Mouse (Mus musculus) embryonic facial prominence, embryonic 11.5 days (tissue): ENCODE data around the gene Nudt9. TPM values are rescaled to one million over a fixed set of nuclear protein-coding genes. Genes with fewer than 3 reads are reported as not detected.

Experiments
- ATAC-seq: fragments of 200-750 bp; cut with Nextera tagmentation; replicated peaks from 2 replicates; pipeline ENCODE4 v1.8.0; 2017; ENCODE audit warnings: low read depth; ENCODE audit not compliant: insufficient number of reproducible peaks, low FRiP score, low TSS enrichment
- DNase-seq: peaks from one replicate; pipeline ENCODE4 v3.0.0-alpha.2; 2015; ENCODE audit warnings: low spot score
- H3K27ac ChIP-seq: fragments of 300-500 bp; sonication (generic); replicated peaks from 2 replicates; pipeline ENCODE4 v1.5.1; 2014; ENCODE audit warnings: mild to moderate bottlenecking, low read depth, low read length, control low read depth
- H3K27me3 ChIP-seq: fragments of 300-500 bp; sonication (generic); 2 replicates; pipeline ENCODE4 v1.6.1; 2014; ENCODE audit warnings: mild to moderate bottlenecking, low read length, moderate library complexity, mixed read lengths; ENCODE audit not compliant: control insufficient read depth, insufficient read depth
- H3K36me3 ChIP-seq: fragments of 300-500 bp; sonication (generic); replicated peaks from 2 replicates; pipeline ENCODE4 v1.6.1; 2014; ENCODE audit warnings: low read depth, mild to moderate bottlenecking, low read length, moderate library complexity, mixed read lengths; ENCODE audit not compliant: control insufficient read depth, insufficient read depth
- H3K4me1 ChIP-seq: fragments of 300-500 bp; sonication (generic); 2 replicates; pipeline ENCODE4 v1.6.1; 2014; ENCODE audit warnings: low read length, mixed read lengths; ENCODE audit not compliant: control insufficient read depth, insufficient read depth
- H3K4me2 ChIP-seq: fragments of 300-500 bp; sonication (generic); 2 replicates; pipeline ENCODE4 v1.6.1; 2014; ENCODE audit warnings: low read depth, mild to moderate bottlenecking, control low read depth, low read length, moderate library complexity
- H3K4me3 ChIP-seq: fragments of 300-500 bp; sonication (generic); 2 replicates; pipeline ENCODE4 v1.5.1; 2014; ENCODE audit warnings: low read depth, low read length, control low read depth
- H3K9ac ChIP-seq: fragments of 300-500 bp; sonication (generic); replicated peaks from 2 replicates; pipeline ENCODE4 v1.6.1; 2014; ENCODE audit warnings: mild to moderate bottlenecking, control low read depth, low read length
- H3K9me3 ChIP-seq: fragments of 300-500 bp; sonication (generic); replicated peaks from 2 replicates; pipeline ENCODE4 v1.6.1; 2016; ENCODE audit warnings: mild to moderate bottlenecking, low read length, inconsistent platforms, mixed read lengths; ENCODE audit not compliant: control insufficient read depth
- WGBS: fragments of 180-500 bp; shearing (Covaris S2); extraction: QIAGEN DNeasy Blood & Tissue Kit; methylation state at CpG from one replicate; pipeline ENCODE4 v1.1.7; 2014; 5-methylcytosine and 5-hydroxymethylcytosine counted together
- polyA plus RNA-seq: library from polyadenylated mRNA; unstranded; fragments of >200 nt; fragmentation: Nextera tagmentation; extraction: Ambion mirVana; gene quantifications from 2 replicates; pipeline ENCODE4 v1.2.1, GENCODE M21; 2014

Nudt9 gene
- polyA plus RNA-seq, 1 experiment from 2014 or later, result 66.9 TPM

DNA sequence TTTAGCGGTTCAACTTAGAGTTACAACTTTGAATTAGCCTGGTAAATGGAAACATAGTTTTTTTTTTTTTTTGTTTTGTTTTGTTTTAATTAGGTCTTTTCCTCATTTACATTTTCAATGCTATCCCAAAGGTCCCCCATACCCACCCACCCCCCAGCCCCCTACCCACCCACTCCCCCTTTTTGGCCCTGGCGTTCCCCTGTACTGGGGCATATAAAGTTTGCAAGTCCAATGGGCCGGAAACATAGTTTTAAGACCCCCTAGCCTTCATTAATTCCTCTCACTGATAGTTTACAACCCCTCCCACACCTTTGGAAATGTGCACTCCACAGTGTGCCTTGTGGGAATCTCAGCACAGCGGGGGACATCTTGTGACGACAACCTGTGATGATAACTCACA lies 27.5 kb downstream of the Nudt9 start:
- Histone ChIP-seq H3K27me3 (no peaks in the 10 kb centered on the region), H3K36me3 (no peaks in the 10 kb centered on the region), H3K4me1 (no peaks in the 10 kb centered on the region), H3K27ac (no peak overlapping the region), H3K9me3 (no peaks in the 10 kb centered on the region), H3K4me2 (no peak overlapping the region), H3K9ac (no peak overlapping the region), H3K4me3 (no peak overlapping the region)
- peak; percentile 91 for ATAC-seq
- DNase-seq, result no peak
- 78% methylated on average over 5 of the region's 5 CpGs for WGBS

DNA sequence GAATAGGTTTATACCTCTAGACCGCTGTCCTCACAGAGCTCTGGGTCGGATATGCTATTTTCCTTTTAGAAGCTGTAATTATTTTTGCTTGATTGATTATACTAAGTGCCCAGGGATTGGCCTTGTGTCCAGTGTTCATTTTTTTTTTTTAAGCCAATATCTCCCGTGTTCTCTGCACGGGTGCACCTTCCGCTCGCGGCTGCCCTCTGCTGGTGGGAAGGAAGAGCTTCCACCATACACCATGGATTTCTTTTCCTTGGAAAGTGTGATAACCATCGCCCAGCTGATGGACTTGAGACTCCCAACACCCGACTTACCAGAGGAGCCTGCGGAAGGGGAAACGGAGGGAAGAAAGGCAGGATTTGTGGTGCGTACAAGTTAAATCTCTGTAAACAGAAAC lies 28.3 kb downstream of the Nudt9 start:
- no peak for ATAC-seq
- WGBS, result 29% methylated on average over 12 of the region's 12 CpGs
- H3K4me3 ChIP-seq, result no peak overlapping the region

DNA sequence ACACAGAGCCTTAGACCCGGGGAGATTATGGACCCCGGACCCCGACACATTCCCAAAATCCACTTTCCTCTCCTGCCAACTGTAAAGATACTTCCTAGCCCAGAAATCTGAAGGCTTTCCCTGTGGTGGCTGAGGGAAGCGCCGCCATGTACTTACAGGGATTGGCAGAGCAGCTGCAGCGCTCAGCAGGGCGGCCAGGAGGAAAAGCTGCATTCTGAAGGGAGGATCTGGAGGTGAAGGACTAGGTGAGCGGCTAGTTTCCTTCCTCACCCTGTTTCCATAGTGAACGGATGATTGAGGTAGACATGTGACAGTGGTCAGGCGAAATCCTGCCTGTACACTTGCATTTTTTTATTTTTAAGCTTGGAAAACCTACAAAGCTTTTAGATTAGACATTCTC lies 30.3 kb downstream of the Nudt9 start:
- Histone ChIP-seq H3K9ac (no peak overlapping the region), H3K27ac (no peak overlapping the region), H3K27me3 (no peaks in the 10 kb centered on the region), H3K36me3 (no peaks in the 10 kb centered on the region), H3K4me2 (no peak overlapping the region), H3K4me1 (no peaks in the 10 kb centered on the region), H3K4me3 (no peak overlapping the region), H3K9me3 (no peaks in the 10 kb centered on the region)
- DNase-seq (no peak), ATAC-seq (no peak)
- 33% methylated on average over 10 of the region's 10 CpGs for WGBS

More for the DNA sequence above, 28.3 kb downstream of the Nudt9 start:
- Histone ChIP-seq H3K9me3 (no peaks in the 10 kb centered on the region), H3K27ac (no peak overlapping the region), H3K27me3 (no peaks in the 10 kb centered on the region), H3K36me3 (no peaks in the 10 kb centered on the region), H3K4me2 (no peak overlapping the region), H3K9ac (no peak overlapping the region), H3K4me1 (no peaks in the 10 kb centered on the region)
- DNase-seq, result peak; percentile 63

DNA sequence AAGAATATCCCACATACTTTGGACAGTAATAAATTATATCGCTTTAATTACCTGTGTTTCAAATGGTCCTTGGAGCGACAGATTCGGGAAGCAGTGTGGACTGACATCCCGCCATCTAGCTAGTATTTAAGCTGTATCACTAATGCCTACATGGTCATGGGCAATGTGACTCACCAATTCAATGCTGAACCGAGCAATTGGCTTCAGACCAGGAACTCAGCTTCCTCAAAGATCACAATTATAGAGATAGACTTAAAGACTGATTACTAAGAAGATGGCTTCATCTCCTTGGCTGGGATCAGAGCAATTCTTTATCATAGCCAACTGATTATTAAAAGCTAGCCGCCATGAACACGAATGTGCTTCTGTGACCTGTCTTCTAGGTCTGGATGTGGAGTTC lies 31.4 kb downstream of the Nudt9 start, which contains the start of gene Gm17660:
Gene Gm17660, minus strand, starts transcription at position 101 of the 400 bp plus-strand sequence.
- H3K4me1 ChIP-seq, result no peaks in the 10 kb centered on the region
- no peaks in the 10 kb centered on the region for H3K36me3 ChIP-seq
- H3K27ac ChIP-seq, result no peak within 1 kb of the TSS
- no peaks in the 10 kb centered on the region for H3K27me3 ChIP-seq
- no peak within 1 kb of the TSS for H3K9ac ChIP-seq
- H3K9me3 ChIP-seq, result no peaks in the 10 kb centered on the region
- WGBS, result 92% methylated on average over 7 of the region's 7 CpGs
- no peak within 1 kb of the TSS for H3K4me2 ChIP-seq
- ATAC-seq, result no peak
- no peak for DNase-seq
- no peak within 1 kb of the TSS for H3K4me3 ChIP-seq

- Histone ChIP-seq H3K4me2 (no peak overlapping the region), H3K4me3 (no peak overlapping the region), H3K36me3 (no peaks in the 10 kb centered on the region), H3K4me1 (no peaks in the 10 kb centered on the region), H3K9me3 (no peaks in the 10 kb centered on the region), H3K27ac (no peak overlapping the region), H3K9ac (no peak overlapping the region), H3K27me3 (no peaks in the 10 kb centered on the region)
- no peak for DNase-seq
- 85% methylated on average over 6 of the region's 6 CpGs for WGBS
- no peak for ATAC-seq
Measured at GRCm38 (mm10) chr5:104080736-104081135, 34.6 kb downstream of the Nudt9 start.

DNA sequence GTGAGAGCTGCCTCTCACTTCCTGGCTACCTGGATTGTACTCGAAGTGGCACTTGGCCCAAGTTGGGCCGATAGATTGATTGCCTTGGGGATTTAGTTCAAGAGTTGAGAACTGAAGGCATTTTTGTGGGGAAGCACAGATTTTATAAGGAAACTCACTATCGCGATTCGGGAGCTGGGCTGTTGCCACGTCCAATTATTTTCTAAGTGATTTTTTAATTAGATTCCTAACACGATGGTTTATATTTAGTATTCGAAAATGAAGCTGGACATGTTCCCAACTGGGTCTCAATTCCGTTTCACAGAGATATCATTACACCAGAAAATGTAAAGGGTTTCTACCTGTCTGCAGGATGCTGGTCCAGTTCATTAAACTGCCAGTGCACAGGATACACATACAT lies 39.3 kb downstream of the Nudt9 start:
- Histone ChIP-seq H3K4me2 (no peak overlapping the region), H3K4me1 (no peaks in the 10 kb centered on the region), H3K27me3 (no peaks in the 10 kb centered on the region), H3K4me3 (no peak overlapping the region), H3K9ac (no peak overlapping the region), H3K36me3 (no peaks in the 10 kb centered on the region), H3K27ac (no peak overlapping the region), H3K9me3 (no peaks in the 10 kb centered on the region)
- no peak for DNase-seq
- WGBS, result 87% methylated on average over 9 of the region's 9 CpGs
- ATAC-seq, result no peak

GRCm38 (mm10) chr5:104089751-104090150 lies 43.6 kb downstream of the Nudt9 start:
- no peak overlapping the region for H3K27ac ChIP-seq
- no peaks in the 10 kb centered on the region for H3K9me3 ChIP-seq
- H3K4me2 ChIP-seq, result no peak overlapping the region
- H3K27me3 ChIP-seq, result no peaks in the 10 kb centered on the region
- ATAC-seq (no peak), DNase-seq (no peak)
- no peaks in the 10 kb centered on the region for H3K4me1 ChIP-seq
- no peak overlapping the region for H3K9ac ChIP-seq
- H3K4me3 ChIP-seq, result no peak overlapping the region
- no peaks in the 10 kb centered on the region for H3K36me3 ChIP-seq
- WGBS, result 86% methylated on average over 2 of the region's 2 CpGs

- H3K27me3 ChIP-seq, result no peaks in the 10 kb centered on the region
- ATAC-seq, result no peak
- no peak overlapping the region for H3K4me2 ChIP-seq
- 81% methylated on average over 11 of the region's 11 CpGs for WGBS
- no peak overlapping the region for H3K9ac ChIP-seq
- no peak for DNase-seq
- H3K4me3 ChIP-seq, result no peak overlapping the region
- H3K9me3 ChIP-seq, result no peaks in the 10 kb centered on the region
- H3K36me3 ChIP-seq, result no peaks in the 10 kb centered on the region
- no peaks in the 10 kb centered on the region for H3K4me1 ChIP-seq
- no peak overlapping the region for H3K27ac ChIP-seq
Measured at GRCm38 (mm10) chr5:104095416-104096077, 49.4 kb downstream of the Nudt9 start.
